Mouse (Mus musculus): Measurements from ENCODE around the gene Zfp385b. TPM values are rescaled to one million over a fixed set of nuclear protein-coding genes. Genes with fewer than 3 reads are reported as not detected.
A peak's percentile ranks its signal among the peaks of the same experiment; 100 is the strongest.

Gene Zfp385b
- polyA plus RNA-seq, 1 experiment from 2014 or later = 2.8 TPM

DNA sequence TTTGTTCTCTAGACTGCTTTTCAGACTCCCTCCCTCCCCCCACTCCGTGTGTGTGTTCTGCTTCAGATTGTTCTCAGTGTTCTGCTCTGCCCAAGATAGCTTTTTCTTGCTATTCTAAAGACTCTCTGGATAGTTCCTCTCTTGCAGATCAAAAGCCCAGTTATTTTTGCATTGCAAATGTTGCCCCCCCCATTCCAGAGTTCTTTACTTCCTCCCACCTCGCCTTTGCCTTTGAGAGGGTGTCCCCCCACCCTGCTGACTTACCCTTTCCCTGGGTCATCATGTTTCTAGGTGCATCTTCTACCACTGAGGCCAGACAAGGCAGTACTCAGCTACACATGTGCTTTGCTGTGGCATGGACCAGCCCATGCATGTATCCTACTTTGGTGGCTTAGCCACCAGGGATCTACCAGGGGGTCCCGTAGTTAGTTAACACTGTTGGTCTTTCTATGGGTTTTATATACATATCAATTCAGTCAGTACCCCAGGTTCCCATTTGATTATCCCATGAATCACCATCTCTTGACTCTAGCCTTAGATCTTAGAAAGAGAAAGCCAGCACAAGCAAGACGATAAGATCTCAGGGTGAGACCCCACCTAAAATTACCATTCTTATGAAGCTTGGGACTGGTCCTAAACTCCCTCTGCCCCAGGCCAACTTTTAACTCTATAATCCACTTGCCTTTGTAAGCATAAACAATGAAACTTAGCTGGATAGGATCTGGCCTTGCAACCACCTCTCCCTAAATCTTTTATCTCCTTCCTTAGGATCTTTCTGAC lies 232.7 kb downstream of the Zfp385b start:
- WGBS = 75% methylated on average over 4 of the region's 4 CpGs
- no peaks in the 10 kb centered on the region for H3K4me1 ChIP-seq (replicated peaks; ENCODE audit: control insufficient read depth, insufficient read depth, low read length)
- no peak for ATAC-seq (replicated peaks; ENCODE audit: low FRiP score)
- no peaks in the 10 kb centered on the region for H3K27me3 ChIP-seq (replicated peaks; ENCODE audit: control insufficient read depth, insufficient read depth, low read length)
- no peak overlapping the region for H3K9ac ChIP-seq (ENCODE audit: low read depth, low read length)
- H3K9me3 ChIP-seq (ENCODE audit: control insufficient read depth, low read length) = no peaks in the 10 kb centered on the region
- no peaks in the 10 kb centered on the region for H3K36me3 ChIP-seq (ENCODE audit: control insufficient read depth, insufficient read depth, low read length)
- H3K4me2 ChIP-seq = no peak overlapping the region
- DNase-seq (ENCODE audit: low spot score) = no peak
- H3K27ac ChIP-seq (ENCODE audit: low read depth, low read length) = no peak overlapping the region
- H3K4me3 ChIP-seq (ENCODE audit: low read depth, low read length) = no peak overlapping the region

DNA sequence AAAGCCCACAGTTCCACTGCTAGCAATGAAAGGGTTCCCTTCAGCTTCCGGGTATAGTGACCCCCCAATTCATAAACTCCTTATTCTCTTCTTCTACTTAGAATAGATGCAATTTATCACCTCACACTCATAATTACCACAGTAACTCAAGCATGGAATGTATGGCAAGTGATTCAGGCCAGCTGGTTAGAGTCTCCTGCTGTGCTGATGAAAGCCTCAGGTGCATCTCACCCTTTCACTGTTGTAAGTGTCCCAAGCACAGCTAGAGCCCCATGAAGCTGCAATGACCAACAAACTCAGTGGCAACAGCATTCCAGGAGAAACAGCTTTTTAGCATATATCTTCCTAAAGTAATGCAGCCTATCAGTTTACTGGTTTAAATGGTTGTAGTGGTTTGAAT lies 235.9 kb downstream of the Zfp385b start:
- DNase-seq (ENCODE audit: low spot score) = no peak
- 89% methylated on average over 1 of the region's 1 CpGs for WGBS
- Histone ChIP-seq H3K27ac (ENCODE audit: low read depth, low read length) (no peak overlapping the region), H3K27me3 (replicated peaks; ENCODE audit: control insufficient read depth, insufficient read depth, low read length) (no peaks in the 10 kb centered on the region), H3K4me2 (no peak overlapping the region), H3K4me1 (replicated peaks; ENCODE audit: control insufficient read depth, insufficient read depth, low read length) (no peaks in the 10 kb centered on the region), H3K36me3 (ENCODE audit: control insufficient read depth, insufficient read depth, low read length) (no peaks in the 10 kb centered on the region), H3K4me3 (ENCODE audit: low read depth, low read length) (no peak overlapping the region), H3K9ac (ENCODE audit: low read depth, low read length) (no peak overlapping the region), H3K9me3 (ENCODE audit: control insufficient read depth, low read length) (no peaks in the 10 kb centered on the region)
- ATAC-seq (replicated peaks; ENCODE audit: low FRiP score) = no peak

DNA sequence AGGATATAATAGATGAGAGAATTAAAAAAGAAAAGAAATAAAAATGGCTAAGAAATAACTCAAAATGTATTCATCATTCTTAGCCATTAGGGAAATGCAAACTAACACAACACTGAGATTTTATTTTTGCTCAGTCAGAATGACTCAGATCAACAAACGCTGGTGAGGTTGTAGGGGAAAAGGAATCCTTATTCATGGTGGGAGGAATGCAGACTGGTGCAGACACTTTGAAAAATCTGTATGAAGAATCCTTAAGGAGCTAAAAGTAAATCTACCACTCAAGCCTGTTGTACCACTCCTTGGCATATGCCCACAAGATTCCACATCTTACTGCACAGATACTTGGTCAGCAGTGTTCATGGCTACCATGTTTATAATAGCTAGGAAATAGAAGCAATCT lies 242.9 kb downstream of the Zfp385b start:
- H3K27ac ChIP-seq (ENCODE audit: low read depth, low read length) = no peak overlapping the region
- ATAC-seq (replicated peaks; ENCODE audit: low FRiP score) (no peak), DNase-seq (ENCODE audit: low spot score) (no peak)
- H3K4me2 ChIP-seq = no peak overlapping the region
- H3K9me3 ChIP-seq (ENCODE audit: control insufficient read depth, low read length) = no peaks in the 10 kb centered on the region
- no peak overlapping the region for H3K4me3 ChIP-seq (ENCODE audit: low read depth, low read length)
- WGBS = 70% methylated on average over 1 of the region's 1 CpGs
- no peaks in the 10 kb centered on the region for H3K4me1 ChIP-seq (replicated peaks; ENCODE audit: control insufficient read depth, insufficient read depth, low read length)
- H3K9ac ChIP-seq (ENCODE audit: low read depth, low read length) = no peak overlapping the region
- no peaks in the 10 kb centered on the region for H3K27me3 ChIP-seq (replicated peaks; ENCODE audit: control insufficient read depth, insufficient read depth, low read length)
- no peaks in the 10 kb centered on the region for H3K36me3 ChIP-seq (ENCODE audit: control insufficient read depth, insufficient read depth, low read length)

DNA sequence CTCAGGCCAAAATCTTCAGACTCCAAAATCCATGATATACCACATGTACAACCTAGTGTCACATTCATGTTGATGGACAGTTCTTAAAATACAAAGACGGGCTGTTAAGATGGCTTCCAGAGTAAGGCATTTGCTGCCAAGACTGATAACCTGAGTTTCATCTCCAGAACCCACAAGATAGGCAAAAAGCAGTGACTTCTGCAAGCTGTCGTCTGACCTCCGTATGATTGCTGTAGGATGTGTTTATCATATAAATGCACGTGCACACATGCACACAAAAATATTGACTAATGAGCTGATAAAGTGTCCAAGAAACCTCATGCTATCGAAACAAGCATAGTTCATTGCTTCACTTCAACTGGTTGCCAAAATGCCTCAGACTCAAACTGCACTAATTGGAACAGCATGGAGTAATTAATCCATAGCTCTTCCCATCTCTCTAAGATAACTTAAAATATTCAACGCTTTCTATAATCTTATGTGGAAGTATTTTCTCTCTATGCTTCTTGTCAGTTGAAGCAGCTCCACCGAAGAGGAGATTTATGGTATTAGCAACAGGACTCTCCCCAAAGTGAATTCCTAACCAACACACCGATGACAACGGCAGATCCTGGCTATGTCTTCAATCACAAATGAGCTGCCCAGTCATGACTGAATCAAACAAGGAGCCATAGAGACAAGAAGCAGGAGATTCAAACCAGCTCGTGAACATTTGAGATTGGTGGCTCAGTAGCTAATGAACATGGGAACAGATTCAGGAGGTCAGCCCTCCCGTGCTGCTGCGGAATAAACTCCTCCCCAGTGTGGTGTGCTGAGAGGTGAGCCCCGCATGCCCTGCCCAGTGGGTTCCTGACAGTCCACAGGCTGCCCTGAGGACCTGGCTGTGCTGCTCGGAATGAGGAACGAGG lies 251.7 kb downstream of the Zfp385b start:
- WGBS = 64% methylated on average over 15 of the region's 15 CpGs
- DNase-seq (ENCODE audit: low spot score) = no peak

DNA sequence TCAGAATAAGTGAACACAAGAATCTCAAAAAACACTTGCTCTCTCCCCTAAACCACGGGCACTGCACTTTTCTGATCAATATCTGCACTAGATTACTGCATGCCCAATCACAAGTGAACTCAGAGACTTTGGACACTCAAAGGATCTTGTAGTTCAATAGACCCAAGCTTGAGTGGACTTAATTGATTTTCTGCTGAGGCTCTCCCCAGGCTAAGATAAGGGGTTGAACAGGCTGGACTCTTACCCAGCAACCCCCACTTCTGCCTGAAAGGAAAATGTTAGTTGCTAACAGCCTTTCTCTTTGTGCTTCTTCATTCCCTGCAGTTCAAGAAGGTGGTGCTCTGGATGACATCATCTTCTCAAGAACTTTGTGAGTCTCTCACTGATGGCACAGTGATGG lies 255.7 kb downstream of the Zfp385b start:
- 31% methylated on average over 1 of the region's 1 CpGs for WGBS
- Histone ChIP-seq H3K27ac (ENCODE audit: low read depth, low read length) (no peak overlapping the region), H3K9ac (ENCODE audit: low read depth, low read length) (no peak overlapping the region), H3K27me3 (replicated peaks; ENCODE audit: control insufficient read depth, insufficient read depth, low read length) (no peaks in the 10 kb centered on the region), H3K9me3 (ENCODE audit: control insufficient read depth, low read length) (no peaks in the 10 kb centered on the region), H3K4me2 (no peak overlapping the region), H3K4me3 (ENCODE audit: low read depth, low read length) (no peak overlapping the region), H3K36me3 (ENCODE audit: control insufficient read depth, insufficient read depth, low read length) (no peaks in the 10 kb centered on the region), H3K4me1 (replicated peaks; ENCODE audit: control insufficient read depth, insufficient read depth, low read length) (no peaks in the 10 kb centered on the region)
- DNase-seq (ENCODE audit: low spot score) (no peak), ATAC-seq (replicated peaks; ENCODE audit: low FRiP score) (no peak)

More for the DNA sequence above, 251.7 kb downstream of the Zfp385b start:
- Histone ChIP-seq H3K4me1 (replicated peaks; ENCODE audit: control insufficient read depth, insufficient read depth, low read length) (no peaks in the 10 kb centered on the region), H3K4me3 (ENCODE audit: low read depth, low read length) (no peak overlapping the region), H3K4me2 (no peak overlapping the region), H3K36me3 (ENCODE audit: control insufficient read depth, insufficient read depth, low read length) (no peaks in the 10 kb centered on the region), H3K9me3 (ENCODE audit: control insufficient read depth, low read length) (no peaks in the 10 kb centered on the region), H3K9ac (ENCODE audit: low read depth, low read length) (no peak overlapping the region), H3K27me3 (replicated peaks; ENCODE audit: control insufficient read depth, insufficient read depth, low read length) (no peaks in the 10 kb centered on the region), H3K27ac (ENCODE audit: low read depth, low read length) (no peak overlapping the region)
- peak; percentile 20; the same call in 1 of the 2 replicates for ATAC-seq (replicated peaks; ENCODE audit: low FRiP score)

DNA sequence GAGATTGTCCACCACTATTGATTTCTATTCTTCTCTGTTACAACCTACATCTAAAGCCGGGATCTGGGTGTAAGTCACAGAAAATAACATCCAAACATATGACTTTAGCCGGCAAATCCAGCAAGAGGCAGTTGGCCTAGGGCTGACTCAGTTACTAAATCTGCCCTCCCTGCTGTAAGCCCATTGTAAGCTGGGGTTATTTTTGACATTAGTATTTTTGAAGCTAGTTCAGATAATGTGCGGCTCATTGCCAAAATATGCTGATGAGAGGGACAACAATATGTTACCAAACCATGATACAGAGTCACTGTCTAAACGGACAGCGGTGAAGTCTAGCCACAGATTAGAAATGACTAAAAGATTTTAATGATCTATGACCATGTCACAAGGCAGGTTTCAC lies 257.5 kb downstream of the Zfp385b start:
- ATAC-seq (replicated peaks; ENCODE audit: low FRiP score) = no peak
- Histone ChIP-seq H3K27me3 (replicated peaks; ENCODE audit: control insufficient read depth, insufficient read depth, low read length) (no peaks in the 10 kb centered on the region), H3K4me1 (replicated peaks; ENCODE audit: control insufficient read depth, insufficient read depth, low read length) (no peaks in the 10 kb centered on the region), H3K36me3 (ENCODE audit: control insufficient read depth, insufficient read depth, low read length) (no peaks in the 10 kb centered on the region), H3K4me3 (ENCODE audit: low read depth, low read length) (no peak overlapping the region), H3K4me2 (no peak overlapping the region), H3K9me3 (ENCODE audit: control insufficient read depth, low read length) (no peaks in the 10 kb centered on the region), H3K27ac (ENCODE audit: low read depth, low read length) (no peak overlapping the region), H3K9ac (ENCODE audit: low read depth, low read length) (no peak overlapping the region)
- WGBS = 93% methylated on average over 5 of the region's 5 CpGs
- DNase-seq (ENCODE audit: low spot score) = no peak

DNA sequence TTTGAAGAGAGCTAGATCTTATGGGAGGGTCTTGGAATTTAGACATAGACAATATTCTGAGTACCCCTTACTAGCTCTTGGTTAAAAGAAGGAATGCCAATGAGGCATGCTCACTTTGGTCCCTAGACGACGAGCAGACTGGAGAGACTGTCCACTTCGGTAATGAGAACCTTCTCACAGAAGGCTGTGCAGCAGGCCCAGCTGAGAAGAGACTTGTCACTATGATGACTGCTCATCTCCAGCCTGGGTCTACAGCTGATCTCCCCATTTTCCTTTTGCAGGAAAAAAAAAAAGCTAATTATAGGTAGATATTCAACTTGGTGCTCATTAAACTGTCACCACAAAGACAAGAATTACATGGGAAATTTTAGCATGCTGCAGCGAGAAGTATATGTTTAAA lies 262.5 kb downstream of the Zfp385b start:
- no peak overlapping the region for H3K4me3 ChIP-seq (ENCODE audit: low read depth, low read length)
- WGBS = 87% methylated on average over 4 of the region's 4 CpGs

DNA sequence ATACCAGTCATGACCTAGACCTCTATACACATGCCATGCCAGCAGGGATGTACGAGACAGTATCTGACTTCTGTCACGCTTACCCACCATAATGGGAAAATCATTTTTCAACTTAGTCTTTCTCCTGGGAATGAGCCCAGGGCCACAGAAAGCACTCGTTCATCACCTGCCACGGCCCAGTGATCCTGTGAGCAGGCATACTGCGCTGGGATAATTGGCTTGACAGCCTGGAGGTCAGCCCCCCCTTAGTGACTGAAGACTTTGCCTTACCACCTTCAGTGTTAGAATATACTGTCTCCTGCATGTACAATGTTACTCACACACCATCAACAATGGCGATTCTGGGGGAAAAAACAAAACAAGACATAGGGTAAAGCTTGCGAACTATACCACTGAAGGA lies 263.5 kb downstream of the Zfp385b start:
- H3K4me1 ChIP-seq (replicated peaks; ENCODE audit: control insufficient read depth, insufficient read depth, low read length) = no peaks in the 10 kb centered on the region
- H3K4me2 ChIP-seq = no peak overlapping the region
- ATAC-seq (replicated peaks; ENCODE audit: low FRiP score) = no peak
- H3K27me3 ChIP-seq (replicated peaks; ENCODE audit: control insufficient read depth, insufficient read depth, low read length) = no peaks in the 10 kb centered on the region
- H3K36me3 ChIP-seq (ENCODE audit: control insufficient read depth, insufficient read depth, low read length) = no peaks in the 10 kb centered on the region
- no peak overlapping the region for H3K27ac ChIP-seq (ENCODE audit: low read depth, low read length)
- no peaks in the 10 kb centered on the region for H3K9me3 ChIP-seq (ENCODE audit: control insufficient read depth, low read length)
- no peak overlapping the region for H3K9ac ChIP-seq (ENCODE audit: low read depth, low read length)
- 77% methylated on average over 7 of the region's 7 CpGs for WGBS
- H3K4me3 ChIP-seq (ENCODE audit: low read depth, low read length) = no peak overlapping the region
- DNase-seq (ENCODE audit: low spot score) = no peak

More for the DNA sequence above, 262.5 kb downstream of the Zfp385b start:
- no peak overlapping the region for H3K4me2 ChIP-seq
- no peaks in the 10 kb centered on the region for H3K36me3 ChIP-seq (ENCODE audit: control insufficient read depth, insufficient read depth, low read length)
- H3K4me1 ChIP-seq (replicated peaks; ENCODE audit: control insufficient read depth, insufficient read depth, low read length) = no peaks in the 10 kb centered on the region
- H3K27ac ChIP-seq (ENCODE audit: low read depth, low read length) = no peak overlapping the region
- DNase-seq (ENCODE audit: low spot score) = no peak
- no peak overlapping the region for H3K9ac ChIP-seq (ENCODE audit: low read depth, low read length)
- H3K27me3 ChIP-seq (replicated peaks; ENCODE audit: control insufficient read depth, insufficient read depth, low read length) = no peaks in the 10 kb centered on the region
- no peak for ATAC-seq (replicated peaks; ENCODE audit: low FRiP score)
- no peaks in the 10 kb centered on the region for H3K9me3 ChIP-seq (ENCODE audit: control insufficient read depth, low read length)

All from liver, embryonic 11.5 days (tissue).